Mouse (Mus musculus) lung, embryonic 16.5 days (tissue): Measurements from ENCODE around the gene Gm3776. TPM values are rescaled to one million over a fixed set of nuclear protein-coding genes. Genes with fewer than 3 reads are reported as not detected.
A peak's percentile ranks its signal among the peaks of the same experiment; 100 is the strongest.
"Not testable (repeated sequence)": the region's sequence is repeated elsewhere in the genome, so short reads cannot be mapped to it uniquely, and the experiment has no call there.

ENCODE experiments used
- ATAC-seq: fragments of 200-750 bp; cut with Nextera tagmentation; 2 replicates; pipeline ENCODE4 v1.8.0; 2017; ENCODE audit warnings: low read depth, mild to moderate bottlenecking, moderate library complexity
- H3K27ac ChIP-seq: fragments of 300-500 bp; sonication (generic); 2 replicates; pipeline ENCODE4 v1.5.1; 2014; ENCODE audit warnings: mild to moderate bottlenecking, control low read depth, low read length
- H3K27me3 ChIP-seq: fragments of 300-500 bp; sonication (generic); 2 replicates; pipeline ENCODE4 v1.6.1; 2014; ENCODE audit warnings: low read depth, low read length, mixed read lengths; ENCODE audit not compliant: control insufficient read depth, insufficient read depth
- H3K36me3 ChIP-seq: fragments of 300-500 bp; sonication (generic); 2 replicates; pipeline ENCODE4 v1.6.1; 2014; ENCODE audit warnings: low read length; ENCODE audit not compliant: control insufficient read depth, insufficient read depth
- H3K4me1 ChIP-seq: fragments of 300-500 bp; sonication (generic); replicated peaks from 2 replicates; pipeline ENCODE4 v1.6.1; 2014; ENCODE audit warnings: low read length, mixed read lengths; ENCODE audit not compliant: control insufficient read depth, insufficient read depth
- H3K4me2 ChIP-seq: fragments of 300-500 bp; sonication (generic); 2 replicates; pipeline ENCODE4 v1.6.1; 2014; ENCODE audit warnings: low read depth, low read length, control low read depth
- H3K4me3 ChIP-seq: fragments of 300-500 bp; sonication (generic); 2 replicates; pipeline ENCODE4 v1.5.1; 2014; ENCODE audit warnings: mild to moderate bottlenecking, low read length, control low read depth
- H3K9ac ChIP-seq: fragments of 300-500 bp; sonication (generic); 2 replicates; pipeline ENCODE4 v1.6.1; 2014; ENCODE audit warnings: low read length, control low read depth
- H3K9me3 ChIP-seq: fragments of 300-500 bp; sonication (generic); 2 replicates; pipeline ENCODE4 v1.6.1; 2016; ENCODE audit warnings: low read length; ENCODE audit not compliant: control insufficient read depth
- WGBS: fragments of 180-500 bp; shearing (Covaris S2); extraction: QIAGEN DNeasy Blood & Tissue Kit; methylation state at CpG from one replicate; pipeline ENCODE4 v1.1.7; 2014; 5-methylcytosine and 5-hydroxymethylcytosine counted together
- polyA plus RNA-seq: library from polyadenylated mRNA; unstranded; fragments of >200 nt; fragmentation: Nextera tagmentation; extraction: Ambion mirVana; gene quantifications from 2 replicates; pipeline ENCODE4 v1.2.1, GENCODE M21; 2015

The Gm3776 gene
- polyA plus RNA-seq, 1 experiment from 2014 or later, result not detected

DNA sequence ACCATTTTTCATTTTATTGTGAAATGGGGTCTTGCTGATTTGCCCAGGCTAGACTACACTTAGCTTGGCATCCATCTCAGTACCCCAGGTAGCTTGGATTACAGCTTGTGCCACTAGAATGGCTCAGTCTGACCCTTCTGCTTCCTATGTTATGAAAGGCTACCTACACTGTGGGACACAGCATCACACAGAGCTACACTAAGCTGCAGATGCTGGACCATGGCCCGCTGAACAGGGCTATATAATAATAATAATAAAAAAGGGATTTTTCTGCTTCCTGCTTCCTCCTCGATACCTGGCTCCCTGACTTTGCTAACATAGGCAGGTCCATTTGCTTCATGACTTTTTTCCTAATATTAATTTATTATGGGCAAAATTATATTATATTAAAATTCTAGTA lies 32.5 kb upstream of the Gm3776 start:
- 92% methylated on average over 2 of the region's 2 CpGs for WGBS
- H3K36me3 ChIP-seq, result no peaks in the 10 kb centered on the region
- no peak overlapping the region for H3K4me3 ChIP-seq
- H3K4me1 ChIP-seq, result no peaks in the 10 kb centered on the region
- H3K27me3 ChIP-seq, result no peaks in the 10 kb centered on the region
- H3K9ac ChIP-seq, result no peak overlapping the region
- no peak for ATAC-seq
- H3K9me3 ChIP-seq, result no peaks in the 10 kb centered on the region
- H3K4me2 ChIP-seq, result no peak overlapping the region
- H3K27ac ChIP-seq, result no peak overlapping the region

DNA sequence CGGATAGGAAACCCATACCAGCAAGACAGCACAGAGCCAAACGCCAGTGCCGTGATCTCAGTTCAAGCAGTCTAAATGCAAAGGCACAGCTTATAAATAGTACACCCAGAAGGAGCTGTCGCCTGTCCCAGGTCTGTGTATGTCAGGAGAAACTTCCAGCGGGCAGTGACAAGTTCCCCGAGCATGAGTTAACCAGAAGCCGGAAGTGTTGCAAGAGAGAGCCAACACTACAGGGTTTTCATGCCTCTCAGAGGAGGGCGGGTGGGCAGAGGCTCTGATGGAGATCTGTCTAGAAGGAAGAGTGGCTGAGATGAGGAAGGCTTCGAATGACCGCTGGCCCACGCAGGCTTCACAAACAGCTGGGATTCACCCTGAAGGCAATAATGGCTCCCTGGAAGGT lies 31.6 kb upstream of the Gm3776 start:
- Histone ChIP-seq H3K9me3 (no peaks in the 10 kb centered on the region), H3K4me1 (no peaks in the 10 kb centered on the region), H3K4me3 (no peak overlapping the region), H3K9ac (no peak overlapping the region), H3K4me2 (no peak overlapping the region), H3K27ac (no peak overlapping the region), H3K36me3 (no peaks in the 10 kb centered on the region), H3K27me3 (no peaks in the 10 kb centered on the region)
- WGBS, result 56% methylated on average over 11 of the region's 11 CpGs
- ATAC-seq, result no peak

DNA sequence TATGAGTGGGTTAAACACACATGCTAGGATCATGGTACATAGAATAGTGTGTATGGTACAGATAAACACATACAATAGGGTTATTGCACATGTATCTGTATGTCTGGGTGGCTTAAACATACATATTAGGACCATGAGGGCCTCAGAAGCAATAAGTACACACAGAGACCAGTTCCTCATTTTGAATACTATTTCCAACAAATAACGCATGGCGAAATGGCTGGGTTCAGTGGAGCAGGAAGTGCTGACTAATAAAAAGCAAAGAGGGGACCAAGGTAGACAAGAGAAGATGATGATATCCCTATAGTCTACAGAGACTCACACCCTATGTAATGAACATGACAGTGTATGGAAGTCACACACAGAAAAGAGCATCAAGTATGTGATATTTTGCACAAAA lies 28.8 kb upstream of the Gm3776 start:
- Histone ChIP-seq H3K4me1 (no peaks in the 10 kb centered on the region), H3K9me3 (no peaks in the 10 kb centered on the region), H3K27ac (no peak overlapping the region), H3K27me3 (no peaks in the 10 kb centered on the region), H3K4me3 (no peak overlapping the region), H3K9ac (no peak overlapping the region), H3K36me3 (no peaks in the 10 kb centered on the region), H3K4me2 (no peak overlapping the region)
- 93% methylated on average over 2 of the region's 2 CpGs for WGBS
- no peak for ATAC-seq

DNA sequence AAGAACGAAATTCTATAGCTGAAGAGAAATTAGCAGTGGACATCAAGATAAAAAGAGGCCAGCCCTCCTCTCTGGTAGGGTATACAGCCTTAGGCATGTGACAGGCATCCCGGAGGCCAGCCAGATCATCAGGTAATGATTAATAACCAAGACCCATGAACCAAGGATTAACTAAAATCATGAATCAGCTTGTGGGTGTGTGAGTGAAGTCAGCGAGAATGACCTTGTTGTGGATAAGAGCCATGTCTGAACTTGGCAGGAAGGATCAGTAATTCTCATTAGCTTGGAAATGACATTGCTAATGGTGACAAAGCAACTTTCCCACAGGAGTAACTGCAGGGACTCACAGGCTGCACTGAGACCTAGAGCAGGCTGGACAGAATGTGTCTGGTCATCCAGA lies 27.3 kb upstream of the Gm3776 start:
- 28% methylated on average over 3 of the region's 3 CpGs for WGBS
- not testable (repeated sequence) for H3K9ac ChIP-seq, H3K4me2 ChIP-seq, H3K27me3 ChIP-seq, H3K9me3 ChIP-seq, H3K36me3 ChIP-seq, H3K27ac ChIP-seq, H3K4me3 ChIP-seq, H3K4me1 ChIP-seq, ATAC-seq

DNA sequence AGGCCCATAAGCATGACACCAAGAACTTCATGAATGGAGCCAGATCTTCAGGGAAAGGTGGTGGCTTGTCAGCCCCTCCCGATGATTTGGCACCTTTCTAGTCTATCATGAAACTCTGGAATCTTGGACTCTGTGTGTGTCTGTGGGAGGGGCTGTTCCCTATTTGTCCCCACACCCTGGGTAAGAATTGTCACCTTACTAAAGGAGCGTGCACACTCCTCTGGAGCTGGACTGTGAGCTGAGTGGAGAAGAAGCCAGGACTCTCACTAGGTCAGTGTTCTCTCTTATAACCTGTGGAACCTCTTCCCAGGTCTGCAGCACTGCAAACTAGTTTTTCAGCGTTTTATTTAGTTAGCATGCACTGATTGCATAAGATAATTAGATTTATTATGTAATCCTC lies 26.5 kb upstream of the Gm3776 start, which contains the start of gene Gsta1:
TSS of gene Gsta1 (plus strand) at position 196 of the 400 bp plus-strand sequence.
- H3K36me3 ChIP-seq, H3K27ac ChIP-seq, H3K27me3 ChIP-seq, H3K4me3 ChIP-seq, H3K9ac ChIP-seq, ATAC-seq, H3K4me1 ChIP-seq, H3K4me2 ChIP-seq, H3K9me3 ChIP-seq: not testable (repeated sequence)
- 60% methylated on average over 1 of the region's 3 CpGs for WGBS

DNA sequence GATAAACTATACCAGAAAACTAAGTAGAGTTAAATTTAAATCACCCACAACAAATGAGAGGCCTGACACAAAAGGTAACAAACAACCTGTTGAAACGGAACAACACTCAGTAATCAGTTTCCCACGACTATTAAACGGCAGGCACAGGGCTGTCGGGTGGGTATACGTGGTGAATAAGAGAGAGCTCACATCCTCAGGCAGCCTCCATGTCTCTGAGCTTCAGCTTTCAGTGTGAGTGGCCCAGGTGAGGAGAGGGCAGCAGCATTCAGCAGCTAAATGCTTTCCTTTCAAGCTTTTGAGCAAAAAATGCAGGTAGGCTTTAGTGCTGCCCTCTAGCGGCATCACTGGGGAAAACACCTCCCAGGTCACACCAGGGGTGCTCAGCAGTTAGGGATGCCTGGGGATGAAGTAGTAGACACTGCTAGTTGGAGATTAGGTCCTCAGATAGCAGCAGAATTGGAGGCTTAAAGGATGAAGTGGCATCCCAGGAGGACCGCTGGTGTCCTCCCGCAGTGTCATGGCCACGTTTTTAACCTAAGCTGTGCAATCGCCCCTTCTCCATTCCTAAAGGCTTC lies 23.7 kb upstream of the Gm3776 start:
- H3K27ac ChIP-seq, H3K9ac ChIP-seq, ATAC-seq, H3K4me3 ChIP-seq, H3K36me3 ChIP-seq, H3K4me1 ChIP-seq, H3K27me3 ChIP-seq, H3K4me2 ChIP-seq, H3K9me3 ChIP-seq: not testable (repeated sequence)
- WGBS, result no CpG with 5 or more reads among the region's 10 CpGs

DNA sequence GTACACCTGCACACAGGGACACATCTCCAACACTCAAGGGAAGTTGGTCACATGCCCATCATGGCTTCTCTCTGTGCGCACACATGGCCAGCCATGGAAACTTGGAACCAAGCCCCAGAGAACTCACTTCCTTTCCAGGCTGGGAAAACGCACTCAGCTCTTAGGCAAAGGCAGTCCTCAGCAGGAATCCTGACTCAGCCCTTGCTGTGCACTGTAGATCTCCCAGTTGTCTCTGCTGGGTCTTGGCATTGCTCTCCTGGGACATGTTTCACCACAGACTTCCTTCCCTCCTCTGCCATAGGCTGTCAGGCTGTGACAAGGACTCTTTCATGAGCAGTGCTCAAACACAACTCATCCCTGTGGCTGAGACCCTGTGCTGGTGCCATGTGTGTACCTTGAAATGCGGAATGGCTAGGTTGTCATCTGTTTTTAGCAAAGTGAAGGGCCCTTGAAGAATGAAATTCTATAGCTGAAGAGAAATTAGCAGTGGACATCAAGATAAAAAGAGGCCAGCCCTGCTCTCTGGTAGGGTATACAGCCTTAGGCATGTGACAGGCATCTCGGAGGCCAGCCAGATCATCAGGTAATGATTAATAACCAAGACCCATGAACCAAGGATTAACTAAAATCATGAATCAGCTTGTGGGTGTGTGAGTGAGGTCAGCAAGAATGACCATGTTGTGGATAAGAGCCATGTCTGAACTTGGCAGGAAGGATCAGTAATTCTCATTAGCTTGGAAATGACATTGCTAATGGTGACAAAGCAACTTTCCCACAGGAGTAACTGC lies 1.1 kb upstream of the Gm3776 start:
- not testable (repeated sequence) for H3K9ac ChIP-seq, ATAC-seq, H3K9me3 ChIP-seq, H3K27me3 ChIP-seq, H3K36me3 ChIP-seq, H3K27ac ChIP-seq, H3K4me2 ChIP-seq, H3K4me3 ChIP-seq, H3K4me1 ChIP-seq
- WGBS, result 47% methylated on average over 4 of the region's 4 CpGs

DNA sequence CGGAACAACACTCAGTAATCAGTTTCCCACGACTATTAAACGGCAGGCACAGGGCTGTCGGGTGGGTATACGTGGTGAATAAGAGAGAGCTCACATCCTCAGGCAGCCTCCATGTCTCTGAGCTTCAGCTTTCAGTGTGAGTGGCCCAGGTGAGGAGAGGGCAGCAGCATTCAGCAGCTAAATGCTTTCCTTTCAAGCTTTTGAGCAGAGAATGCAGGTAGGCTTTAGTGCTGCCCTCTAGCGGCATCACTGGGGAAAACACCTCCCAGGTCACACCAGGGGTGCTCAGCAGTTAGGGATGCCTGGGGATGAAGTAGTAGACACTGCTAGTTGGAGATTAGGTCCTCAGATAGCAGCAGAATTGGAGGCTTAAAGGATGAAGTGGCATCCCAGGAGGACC lies 2.8 kb downstream of the Gm3776 start:
- not testable (repeated sequence) for H3K4me3 ChIP-seq, H3K4me2 ChIP-seq, H3K9me3 ChIP-seq, H3K36me3 ChIP-seq, H3K9ac ChIP-seq, H3K27me3 ChIP-seq, H3K4me1 ChIP-seq, H3K27ac ChIP-seq
- peak; percentile 45; the same call in 1 of the 2 replicates for ATAC-seq
- WGBS, result 0% methylated on average over 1 of the region's 6 CpGs

DNA sequence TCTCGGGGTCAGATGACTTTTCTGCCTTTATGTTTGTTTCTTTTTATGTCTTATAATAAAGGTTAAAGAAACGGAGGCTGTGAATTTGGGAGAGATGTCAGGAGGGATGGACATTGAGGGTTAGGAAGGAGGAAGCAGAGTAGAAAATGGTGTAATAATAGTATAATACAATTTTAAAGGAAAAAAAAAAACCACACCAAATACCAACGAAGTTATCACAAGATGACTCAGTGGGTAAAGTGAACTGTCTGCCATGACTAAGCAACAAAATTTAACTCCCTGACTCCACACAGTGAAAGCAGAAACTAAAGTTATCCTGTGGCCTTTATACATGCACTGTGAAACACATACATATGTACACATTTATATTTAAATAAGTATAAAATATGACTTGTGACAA lies 14.0 kb downstream of the Gm3776 start:
- not testable (repeated sequence) for H3K4me2 ChIP-seq, H3K27ac ChIP-seq, H3K9me3 ChIP-seq, H3K27me3 ChIP-seq, ATAC-seq, H3K36me3 ChIP-seq, H3K4me3 ChIP-seq, H3K4me1 ChIP-seq, H3K9ac ChIP-seq
- WGBS, result 71% methylated on average over 3 of the region's 3 CpGs
